Mouse (Mus musculus): Measurements from ENCODE around the gene Pcgf1.

Pcgf1 gene

GRCm38 (mm10) chr6:83103130-83103650 is 25.5 kb downstream of the Pcgf1 start:
- DNase-seq: no peak

GRCm38 (mm10) chr6:83104158-83104557 is 26.5 kb downstream of the Pcgf1 start:
- peak; percentile 81 for DNase-seq

- DNase-seq: peak; percentile 53
Observed at GRCm38 (mm10) chr6:83107566-83108400, 30.1 kb downstream of the Pcgf1 start.

GRCm38 (mm10) chr6:83108762-83109668 is 31.3 kb downstream of the Pcgf1 start, which contains the start of gene Mrpl53:
Mrpl53 (plus strand) TSS chr6:83109040.
- DNase-seq: peak; percentile 72

GRCm38 (mm10) chr6:83111510-83112136 is 34.0 kb downstream of the Pcgf1 start:
- no peak for DNase-seq

GRCm38 (mm10) chr6:83115011-83115671 is 37.5 kb downstream of the Pcgf1 start, which contains the start of gene Mogs:
Mogs (plus strand) TSS chr6:83115496.
- DNase-seq: peak; percentile 91

- peak; percentile 38 for DNase-seq
Observed at GRCm38 (mm10) chr6:83115682-83116372, 38.2 kb downstream of the Pcgf1 start.

GRCm38 (mm10) chr6:83116373-83117164 is 38.9 kb downstream of the Pcgf1 start:
- DNase-seq: no peak

GRCm38 (mm10) chr6:83117165-83117438 is 39.4 kb downstream of the Pcgf1 start:
- DNase-seq: no peak

GRCm38 (mm10) chr6:83117616-83118015 is 39.9 kb downstream of the Pcgf1 start:
- no peak for DNase-seq

GRCm38 (mm10) chr6:83118369-83118768 is 40.7 kb downstream of the Pcgf1 start:
- no peak for DNase-seq

- DNase-seq: no peak
Observed at GRCm38 (mm10) chr6:83118825-83119733, 41.4 kb downstream of the Pcgf1 start.

GRCm38 (mm10) chr6:83119734-83120051 is 42.0 kb downstream of the Pcgf1 start:
- DNase-seq: no peak

GRCm38 (mm10) chr6:83120930-83121862 is 43.5 kb downstream of the Pcgf1 start, which contains the start of gene Wbp1:
Wbp1 (minus strand) TSS chr6:83121559.
- peak; percentile 99 for DNase-seq

GRCm38 (mm10) chr6:83121863-83122710 is 44.4 kb downstream of the Pcgf1 start:
- no peak for DNase-seq

- no peak for DNase-seq
Observed at GRCm38 (mm10) chr6:83122961-83123360, 45.3 kb downstream of the Pcgf1 start.

GRCm38 (mm10) chr6:83124851-83125312 is 47.2 kb downstream of the Pcgf1 start:
- DNase-seq: peak; percentile 92

GRCm38 (mm10) chr6:83125331-83125730 is 47.7 kb downstream of the Pcgf1 start, which contains the start of gene Ino80b:
Ino80b (minus strand) TSS chr6:83125431.
- DNase-seq: no peak

All from layer of hippocampus, adult 9-11 months (tissue).